Mouse (Mus musculus) lung, postnatal 14 days (tissue): ENCODE measurements around the gene Gpr137.
"Not testable (repeated sequence)": the region's sequence is repeated elsewhere in the genome, so short reads cannot be mapped to it uniquely, and the experiment has no call there.

Experiments
- DNase-seq: peaks from one replicate; pipeline ENCODE4 v3.0.0; 2021

Gene Gpr137

DNA sequence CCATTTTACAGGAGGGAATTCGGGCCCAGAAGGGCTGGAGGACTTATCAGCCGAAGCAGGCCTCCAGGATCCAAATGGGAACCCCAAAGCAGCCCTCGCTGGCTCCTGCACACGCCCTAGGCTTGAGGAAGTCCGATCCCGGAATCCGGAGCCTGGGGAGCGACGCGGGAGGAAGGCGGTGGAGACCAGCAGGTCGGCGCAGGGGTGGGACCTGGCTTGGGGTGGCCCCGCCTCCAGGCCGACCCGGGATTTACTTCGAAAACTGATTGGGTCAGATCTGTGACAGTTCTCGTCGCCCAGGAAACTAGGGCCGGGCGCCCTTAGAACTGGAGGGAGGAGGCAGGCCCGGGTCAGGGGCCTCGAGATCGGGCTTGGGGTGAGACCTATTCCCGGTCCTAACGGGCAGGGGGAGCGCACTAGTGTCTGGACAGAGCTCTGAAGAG, at the start of gene Gpr137:
Gene Gpr137 (minus strand): TSS at position 232 of the 443 bp plus-strand sequence.
- peak; percentile 95 for DNase-seq

DNA sequence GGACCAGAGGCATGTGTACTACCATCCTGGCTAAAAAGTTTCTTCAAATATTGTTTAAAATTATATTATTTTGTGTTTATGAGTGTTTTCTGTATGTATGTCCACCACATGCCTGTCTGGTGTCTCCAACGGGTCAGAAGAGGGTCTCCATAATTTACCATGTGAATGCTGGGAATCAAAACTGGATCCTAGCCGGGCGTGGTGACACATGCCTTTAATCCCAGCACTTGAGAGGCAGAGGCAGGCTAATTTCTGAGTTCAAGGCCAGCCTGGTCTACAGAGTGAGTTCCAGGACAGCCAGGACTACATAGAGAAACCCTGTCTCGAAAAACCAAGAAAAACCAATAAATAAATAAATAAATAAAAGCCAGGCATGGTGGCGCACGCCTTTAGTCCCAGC, 48.9 kb upstream of the Gpr137 start:
- not testable (repeated sequence) for DNase-seq

DNA sequence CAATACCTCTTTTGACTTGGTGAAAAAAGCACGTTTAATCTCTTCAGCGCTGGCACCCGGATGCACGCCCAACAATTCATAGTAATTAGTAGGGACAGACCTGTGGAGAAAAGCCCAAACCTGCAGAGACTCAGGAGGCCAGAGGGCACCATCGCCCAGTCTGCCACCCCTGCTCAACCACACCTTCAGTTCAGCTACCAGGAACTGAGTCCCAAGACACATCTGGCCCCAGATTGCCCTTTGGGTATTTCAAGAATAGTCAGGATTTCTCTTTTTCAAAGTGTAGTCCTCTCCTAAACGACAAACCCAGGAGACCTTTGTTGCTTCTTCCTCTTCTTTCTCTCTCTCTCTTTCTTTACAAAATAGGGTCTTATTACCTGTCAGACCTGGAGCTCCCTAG, 48.4 kb upstream of the Gpr137 start:
- no peak for DNase-seq

DNA sequence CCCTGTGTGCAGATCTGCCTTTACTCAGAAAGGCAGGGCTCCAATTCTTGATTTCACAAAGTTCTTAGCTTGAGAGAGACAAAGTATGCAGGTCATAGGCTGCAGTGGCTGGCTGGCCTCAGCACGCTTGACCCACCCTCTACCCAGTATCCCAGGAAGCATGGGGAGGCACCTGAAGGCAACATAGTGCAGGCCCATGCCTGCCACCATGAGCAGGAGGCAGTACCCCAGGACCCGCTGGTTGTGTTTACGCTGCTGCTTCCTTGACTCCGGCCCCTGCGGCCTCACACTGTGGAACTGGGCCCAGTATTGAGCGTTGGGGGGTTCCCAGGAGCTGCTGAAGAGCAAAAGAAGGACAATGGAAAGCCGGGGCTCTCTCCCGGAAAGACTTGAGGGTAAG, 47.0 kb upstream of the Gpr137 start:
- DNase-seq = no peak

DNA sequence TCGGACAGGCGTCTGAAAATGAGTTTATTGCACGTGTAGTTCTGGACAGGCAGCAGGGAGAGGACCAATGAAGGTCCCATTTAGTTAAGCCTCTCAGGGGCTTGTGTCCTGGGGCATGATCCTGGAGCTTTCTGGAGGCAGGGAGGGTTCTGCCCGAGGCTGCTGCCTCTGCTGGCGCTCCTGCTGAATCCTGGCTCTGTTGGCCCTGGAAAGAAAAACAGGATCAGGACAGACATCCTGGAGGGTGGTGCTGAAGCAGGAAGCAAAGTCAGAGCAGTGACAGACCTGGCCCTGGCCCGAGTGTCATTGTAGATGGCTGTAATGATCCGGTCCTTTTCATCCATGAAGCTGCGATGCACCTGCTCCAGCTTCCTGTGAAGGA, 45.6 kb upstream of the Gpr137 start:
- no peak for DNase-seq

DNA sequence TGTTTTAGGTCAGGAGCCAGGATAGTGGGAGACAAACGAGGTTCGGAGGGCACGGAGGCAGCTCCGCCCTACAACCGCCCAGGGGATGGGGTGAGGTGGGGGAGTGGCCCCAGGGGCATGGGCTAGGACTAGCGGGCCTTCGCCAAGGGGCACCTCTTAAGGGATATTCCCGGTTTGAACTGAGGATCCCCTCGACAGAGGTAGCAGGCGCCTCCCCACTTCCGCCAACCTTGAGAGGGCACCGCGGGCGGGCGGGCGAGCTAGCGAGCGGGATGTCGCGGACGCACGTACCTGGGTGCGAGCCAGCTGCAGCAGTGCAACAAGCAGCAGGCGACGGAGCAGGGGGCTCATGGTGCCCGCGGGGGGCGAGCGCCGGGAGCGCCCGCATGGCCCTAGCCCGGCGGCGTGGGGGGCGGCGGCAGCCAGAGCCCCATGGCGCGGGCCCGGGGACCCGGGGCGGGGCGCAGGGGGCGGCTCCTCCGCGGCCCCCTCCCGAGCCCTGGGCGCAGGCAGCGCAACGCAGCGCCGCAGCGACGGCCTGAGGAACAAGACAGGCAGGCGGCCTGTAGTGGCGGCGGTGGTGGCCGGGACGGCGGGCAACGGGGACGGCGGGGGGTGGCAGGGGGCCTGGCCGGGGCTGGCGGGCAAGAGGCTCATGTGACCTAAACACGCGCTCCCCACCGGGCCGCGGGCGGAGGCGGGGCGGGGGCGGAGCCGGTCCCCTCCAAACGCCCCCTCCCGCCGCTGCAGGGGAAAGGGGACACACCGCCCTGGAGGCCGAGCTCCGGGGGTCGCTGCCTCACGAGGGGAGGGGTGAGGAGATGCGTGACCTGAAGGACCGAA, 45.0 kb upstream of the Gpr137 start, which contains the start of gene Vegfb:
Gene Vegfb (minus strand): TSS at position 591 of the 843 bp plus-strand sequence.
- DNase-seq = peak; percentile 68

DNA sequence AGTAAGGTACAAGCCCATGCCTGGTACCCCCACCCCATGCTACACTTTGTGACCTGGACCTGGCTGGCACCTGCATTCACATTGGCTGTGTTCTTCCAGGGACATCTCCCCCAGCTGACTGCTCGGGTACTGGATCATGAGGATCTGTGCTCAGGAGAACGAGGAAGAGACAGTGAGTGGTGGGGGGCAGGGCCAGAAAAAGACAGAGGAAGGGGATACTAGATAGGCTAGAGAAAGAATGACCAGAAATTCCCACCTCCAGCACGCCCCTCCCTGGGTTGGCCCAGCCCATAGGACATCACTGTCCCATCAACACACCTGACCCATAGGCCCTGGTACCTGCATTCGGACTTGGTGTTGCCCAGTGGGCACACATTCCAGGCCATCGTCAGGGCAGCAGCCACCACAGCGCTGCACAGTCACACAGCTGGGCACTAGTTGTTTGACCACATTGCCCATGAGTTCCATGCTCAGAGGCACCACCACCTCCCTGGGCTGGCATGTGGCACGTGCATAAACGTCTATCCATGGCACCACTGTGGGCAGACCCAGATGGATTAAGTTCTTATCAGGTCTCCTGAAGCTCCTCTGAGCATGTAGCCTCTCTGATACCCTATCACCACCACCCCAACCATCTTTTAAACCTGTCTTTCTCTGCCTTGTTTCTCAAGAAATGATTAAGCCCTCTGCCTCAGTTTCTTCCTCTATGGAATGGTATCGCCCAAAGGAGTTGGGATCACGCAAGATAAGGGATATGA, 43.9 kb upstream of the Gpr137 start:
- no peak for DNase-seq

DNA sequence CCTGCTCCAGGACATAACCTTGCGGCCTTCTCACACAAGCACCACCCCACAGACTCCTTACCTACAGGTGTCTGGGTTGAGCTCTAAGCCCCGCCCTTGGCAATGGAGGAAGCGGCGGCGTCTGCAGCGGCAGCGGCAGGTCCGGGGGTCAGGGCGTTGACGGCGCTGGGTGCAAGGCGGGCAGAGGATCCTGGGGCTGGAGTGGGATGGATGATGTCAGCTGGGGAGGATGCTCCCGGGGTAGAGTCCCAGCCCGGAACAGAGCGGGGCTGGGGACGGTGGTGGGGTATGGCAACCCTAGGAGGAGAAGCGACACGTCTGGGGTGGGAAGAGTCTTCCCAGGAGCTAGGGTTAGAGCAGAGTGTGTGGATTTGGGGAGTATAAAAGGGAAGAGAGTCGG, 43.0 kb upstream of the Gpr137 start:
- no peak for DNase-seq

DNA sequence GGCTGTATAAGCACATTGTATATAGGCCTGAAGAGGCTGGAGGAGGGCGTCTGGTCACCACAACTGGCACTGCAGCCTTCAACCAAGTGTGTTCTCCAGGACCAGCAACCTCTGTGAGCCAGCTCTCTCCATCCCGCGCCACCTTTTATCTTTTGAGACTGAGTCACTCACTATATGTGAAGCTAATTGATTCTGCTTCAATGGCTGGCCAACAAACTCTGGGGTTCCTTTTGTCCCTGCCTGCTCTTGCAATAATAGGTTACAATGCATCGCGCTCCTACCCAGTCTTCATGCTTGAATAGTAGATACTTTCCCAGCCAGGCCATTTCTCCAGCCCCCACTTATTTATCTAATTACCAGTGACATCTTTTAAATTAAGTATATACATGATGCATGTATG, 41.3 kb upstream of the Gpr137 start:
- DNase-seq = no peak

DNA sequence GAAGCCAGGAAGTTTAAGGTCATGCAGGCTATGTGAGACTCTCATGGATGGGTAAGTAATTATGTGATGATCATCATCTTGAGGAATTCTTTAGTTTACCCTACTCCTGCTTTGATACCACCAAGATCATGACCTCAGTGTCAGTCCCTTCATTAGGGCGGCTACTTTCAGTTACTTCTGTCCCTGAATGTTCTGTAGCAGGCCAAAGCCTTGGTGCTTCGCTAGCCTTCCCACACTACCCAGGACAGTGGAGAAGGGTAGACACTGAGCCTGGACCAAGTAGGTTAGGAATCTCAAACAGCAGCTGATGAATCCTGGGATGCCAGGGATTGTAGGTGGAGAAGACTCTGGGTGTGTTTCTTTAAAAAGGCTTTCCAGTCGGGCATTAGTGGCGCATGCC, 39.2 kb upstream of the Gpr137 start:
- DNase-seq = no peak

DNA sequence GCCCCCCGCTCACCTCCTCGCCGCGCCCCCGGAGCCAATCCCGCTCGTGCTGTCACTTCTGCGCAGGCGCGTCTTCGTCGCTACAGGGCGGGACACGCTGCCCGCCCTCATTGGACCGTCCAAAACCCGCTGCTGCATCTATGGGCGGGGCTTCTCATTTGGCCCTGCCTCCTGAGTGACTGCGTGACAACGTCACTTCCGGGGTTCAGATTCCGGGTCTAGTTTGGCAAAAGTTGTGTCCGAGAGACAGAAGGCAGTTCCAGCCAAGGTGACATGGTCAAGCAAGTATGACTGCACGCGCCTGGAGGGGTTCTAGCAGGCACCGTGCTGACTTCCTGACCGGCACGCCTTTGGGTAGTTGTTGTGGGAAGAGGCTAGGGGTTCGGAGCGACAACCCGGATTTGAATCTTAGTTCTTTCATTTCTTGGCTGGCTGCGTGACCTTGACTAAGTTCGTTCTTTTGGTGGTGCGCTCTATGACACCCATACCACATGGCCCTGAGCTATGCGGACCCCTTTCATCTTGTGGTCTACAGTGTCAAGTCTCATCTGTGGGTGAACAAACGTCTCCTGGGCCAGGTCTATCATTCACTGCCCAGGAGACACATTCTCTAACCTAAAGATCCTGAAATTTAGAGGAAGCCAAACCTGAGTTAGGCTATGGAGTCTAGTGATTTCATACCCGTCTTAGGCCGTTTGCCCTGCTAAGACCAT, 38.3 kb upstream of the Gpr137 start, which contains the start of gene Fkbp2:
Gene Fkbp2 (minus strand): TSS at position 121 of the 713 bp plus-strand sequence.
- DNase-seq = peak; percentile 99

DNA sequence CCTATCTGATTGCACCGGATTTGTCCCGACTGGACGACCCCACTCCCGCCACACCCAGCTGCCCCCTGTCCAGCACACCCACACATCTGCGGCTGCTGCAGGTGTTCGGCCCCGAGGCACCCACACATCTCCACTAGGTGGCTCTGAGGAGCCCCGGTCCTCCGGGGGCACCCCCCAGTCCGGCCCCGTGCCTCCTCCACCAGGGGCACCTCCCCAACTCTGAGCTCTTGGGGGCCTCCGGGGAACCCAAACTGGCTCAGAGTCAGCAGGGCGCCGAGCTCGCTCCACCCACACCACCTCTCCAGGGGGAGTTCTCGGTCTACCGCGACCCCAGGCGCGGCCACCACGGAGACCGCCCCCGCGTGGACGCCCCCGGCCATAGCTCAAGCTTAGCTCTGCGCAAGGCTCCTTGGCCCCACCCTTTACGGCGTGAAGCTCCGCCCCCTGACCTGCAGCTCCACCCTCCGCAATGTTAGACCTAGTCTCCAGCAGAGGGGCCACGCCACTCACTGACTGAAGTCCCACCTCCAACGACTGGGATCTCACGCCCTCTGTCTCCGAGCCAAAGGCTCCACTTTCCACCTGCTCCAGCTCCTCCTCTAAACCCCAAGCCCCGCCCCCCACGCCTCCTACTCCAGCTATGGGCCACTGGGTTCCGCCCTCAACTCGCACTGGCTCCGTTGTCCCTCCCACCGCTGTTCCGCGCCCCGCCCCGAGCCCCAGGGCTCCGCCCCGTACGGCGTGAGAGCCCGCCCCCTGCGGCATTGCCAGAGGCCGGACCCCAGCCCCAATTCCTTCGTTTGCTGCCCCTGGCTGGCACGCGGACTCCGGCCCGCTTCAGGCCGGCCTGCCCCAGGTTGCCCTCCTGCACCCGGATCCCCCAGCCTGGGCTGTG, 37.5 kb upstream of the Gpr137 start:
- DNase-seq = peak; percentile 100

DNA sequence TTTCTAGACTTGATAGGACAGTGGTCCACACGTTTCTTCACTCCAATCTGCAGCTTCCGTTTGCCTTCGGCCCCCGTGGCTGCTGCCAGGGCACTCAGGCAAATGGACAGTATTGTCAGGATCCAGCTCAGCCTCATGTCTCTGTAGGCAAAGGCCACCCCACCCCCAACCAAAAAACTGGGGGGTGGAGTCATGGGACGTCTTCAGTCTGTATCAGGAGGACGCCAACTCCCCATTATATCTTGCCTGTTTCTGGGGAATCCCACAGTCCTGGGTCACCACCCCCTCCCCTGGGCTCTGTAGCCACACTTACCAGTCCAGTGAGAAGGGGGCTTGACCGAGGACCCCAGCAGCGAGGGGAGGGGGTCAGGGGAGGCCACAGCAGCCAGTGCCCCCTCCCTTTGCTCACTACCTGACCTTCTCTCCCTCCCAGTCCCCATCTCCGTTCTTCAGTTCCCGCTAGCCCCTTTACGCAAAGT, 36.8 kb upstream of the Gpr137 start:
- no peak for DNase-seq

DNA sequence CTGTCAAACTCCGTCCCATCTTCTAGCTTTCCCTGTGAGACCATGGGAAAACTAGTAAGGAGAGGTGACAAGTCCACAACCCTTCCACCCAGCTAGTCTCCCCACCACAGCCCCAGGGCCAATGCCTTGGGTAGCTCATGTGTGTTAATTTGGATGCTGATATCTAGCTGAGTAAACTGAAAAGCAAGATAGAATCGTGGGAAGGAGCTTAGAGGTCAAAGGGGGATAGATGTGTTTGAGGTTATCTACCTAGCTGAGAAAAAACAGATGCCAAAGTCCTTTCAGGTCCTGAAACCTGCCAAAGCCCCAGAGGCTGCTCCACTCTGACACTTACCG, 36.3 kb upstream of the Gpr137 start:
- DNase-seq = no peak

DNA sequence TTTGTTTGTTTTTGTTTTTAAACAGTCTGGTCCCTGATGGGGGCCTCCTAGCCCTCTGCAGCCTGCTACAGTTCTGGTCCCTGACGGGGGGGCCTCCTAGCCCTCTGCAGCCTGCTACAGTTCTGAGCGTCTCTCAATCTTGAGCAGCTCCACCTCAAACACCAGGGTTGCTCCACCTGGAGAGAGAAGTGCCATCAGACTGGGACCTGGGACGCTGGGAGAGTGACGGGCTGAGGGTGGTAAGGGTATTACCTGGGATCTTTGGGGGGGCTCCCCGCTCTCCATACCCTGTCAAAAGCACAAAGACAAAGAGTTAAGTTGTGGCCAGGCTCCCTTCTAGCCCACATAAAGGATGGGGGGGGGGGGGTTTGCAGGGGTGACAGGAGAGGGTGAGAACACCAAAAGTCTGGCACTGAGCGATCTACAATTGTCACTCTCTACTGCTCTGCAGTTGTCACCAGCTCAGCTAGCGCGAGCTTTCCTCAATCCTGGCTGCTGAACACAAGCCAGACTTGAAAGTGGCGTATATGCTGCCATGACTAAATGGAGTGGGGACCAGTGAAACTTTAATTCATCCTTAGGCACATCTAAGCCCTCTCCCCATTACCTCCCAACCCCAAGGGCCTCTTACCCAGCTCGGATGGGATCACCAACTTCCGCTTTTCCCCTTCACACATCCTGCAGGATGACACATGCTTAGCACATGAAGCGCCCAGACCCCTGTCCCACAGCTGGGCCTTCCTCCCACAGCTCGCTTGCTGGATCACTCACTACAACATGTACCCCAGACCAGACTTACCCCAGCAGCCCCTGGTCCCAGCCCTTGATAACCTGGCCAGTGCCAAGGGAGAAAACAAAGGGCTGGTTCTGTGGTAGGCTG, 35.7 kb upstream of the Gpr137 start:
- DNase-seq = no peak

DNA sequence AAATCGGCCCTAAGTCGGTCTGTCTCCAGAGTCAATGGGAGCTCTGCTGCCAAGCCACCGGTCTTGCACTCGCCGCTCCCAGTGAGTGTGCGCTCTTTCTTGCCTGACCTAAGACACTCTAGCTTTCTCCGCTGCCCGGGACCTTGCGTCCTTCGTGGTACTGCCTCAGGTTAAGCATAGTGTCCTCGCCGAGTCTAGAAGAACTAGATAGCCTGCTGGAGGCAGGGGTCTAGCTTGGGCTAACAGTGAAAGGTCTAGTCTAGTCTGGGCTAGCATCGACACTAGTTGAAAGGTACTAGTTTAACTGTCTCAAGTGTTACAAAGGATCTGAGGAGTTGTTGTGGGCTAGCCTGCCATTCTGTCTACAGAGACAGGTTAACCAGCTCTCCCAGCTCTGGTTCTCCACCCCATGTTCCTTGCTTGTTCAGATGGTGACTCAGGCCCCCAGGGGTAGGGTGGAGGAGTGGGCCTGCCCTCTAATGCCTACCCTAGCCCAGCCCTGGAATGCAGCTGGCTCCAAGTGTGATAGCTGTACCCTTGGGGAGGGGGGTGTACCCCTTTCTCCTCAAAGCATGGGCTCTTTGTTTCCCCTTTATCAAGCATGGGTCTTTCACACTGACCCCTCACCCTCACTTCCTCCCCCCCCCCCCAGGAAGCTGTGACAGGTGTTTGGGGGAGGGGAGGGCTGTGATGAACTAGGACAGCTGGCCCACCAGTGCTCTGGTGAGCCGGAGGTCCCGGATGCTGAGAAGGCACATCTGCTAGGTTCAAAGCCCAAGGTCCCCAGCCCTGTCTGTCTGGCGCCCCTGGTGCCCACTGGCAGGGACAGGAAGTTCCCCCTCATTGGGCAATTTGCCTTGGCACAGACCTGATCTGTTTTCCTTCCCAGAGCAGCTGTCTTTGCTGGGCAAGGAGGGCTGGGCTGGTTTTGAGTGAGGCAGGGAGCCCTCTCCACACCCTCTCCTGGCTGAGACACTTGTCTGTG, 33.5 kb upstream of the Gpr137 start, which contains the start of gene Plcb3:
Gene Plcb3 (minus strand): TSS at position 934 of the 985 bp plus-strand sequence.
- peak; percentile 66 for DNase-seq

DNA sequence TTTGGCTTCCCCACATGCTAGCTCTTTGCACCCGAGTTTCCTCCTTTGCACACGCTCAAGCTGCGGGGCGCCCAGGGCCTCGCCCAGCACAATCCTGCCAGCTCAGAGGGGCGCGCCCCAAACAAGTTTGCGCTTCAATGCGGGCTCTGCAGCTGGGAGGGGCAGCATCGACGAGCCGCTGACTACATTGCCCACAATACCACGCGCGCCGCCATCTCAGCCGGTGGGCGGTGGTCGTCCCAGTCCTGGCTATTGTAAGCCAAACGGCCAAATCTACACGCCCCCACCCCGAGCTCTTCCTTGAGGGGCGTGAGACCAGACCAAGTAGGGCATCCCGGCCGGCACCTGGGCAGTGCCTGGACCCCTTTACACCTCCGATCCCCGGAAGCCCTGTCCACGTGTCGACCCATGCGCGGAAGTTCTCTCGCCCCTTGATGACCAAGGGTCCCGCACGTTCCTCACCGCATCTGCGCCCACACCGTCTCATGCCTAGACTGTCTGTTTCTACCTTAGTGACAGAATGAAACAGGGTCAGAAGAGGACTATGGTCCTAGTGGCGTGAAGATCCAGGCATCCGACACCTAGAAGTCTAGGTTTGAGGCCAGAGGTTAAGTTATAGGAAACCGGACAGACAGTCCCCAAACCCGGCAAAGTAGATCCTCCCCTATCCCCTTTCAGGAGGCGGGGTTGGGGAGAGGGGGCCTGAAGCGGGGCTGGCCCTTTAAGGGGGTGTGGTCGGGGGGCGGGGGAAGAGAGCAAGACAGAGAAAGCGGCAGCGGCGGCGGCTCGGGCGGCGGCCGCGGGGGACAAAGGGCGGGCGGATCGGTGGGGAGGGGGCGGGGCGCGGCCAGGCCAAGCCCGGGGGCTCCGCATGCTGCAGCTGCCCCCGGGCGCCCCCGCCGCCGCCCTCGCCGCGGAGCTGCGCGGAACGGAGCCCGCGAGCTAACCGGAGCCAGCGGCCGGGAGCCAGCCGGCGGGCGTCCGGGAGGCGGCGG, 32.2 kb upstream of the Gpr137 start, which contains the start of gene Ppp1r14b:
Gene Ppp1r14b (plus strand): TSS at position 758 of the 995 bp plus-strand sequence.
- DNase-seq = peak; percentile 80

DNA sequence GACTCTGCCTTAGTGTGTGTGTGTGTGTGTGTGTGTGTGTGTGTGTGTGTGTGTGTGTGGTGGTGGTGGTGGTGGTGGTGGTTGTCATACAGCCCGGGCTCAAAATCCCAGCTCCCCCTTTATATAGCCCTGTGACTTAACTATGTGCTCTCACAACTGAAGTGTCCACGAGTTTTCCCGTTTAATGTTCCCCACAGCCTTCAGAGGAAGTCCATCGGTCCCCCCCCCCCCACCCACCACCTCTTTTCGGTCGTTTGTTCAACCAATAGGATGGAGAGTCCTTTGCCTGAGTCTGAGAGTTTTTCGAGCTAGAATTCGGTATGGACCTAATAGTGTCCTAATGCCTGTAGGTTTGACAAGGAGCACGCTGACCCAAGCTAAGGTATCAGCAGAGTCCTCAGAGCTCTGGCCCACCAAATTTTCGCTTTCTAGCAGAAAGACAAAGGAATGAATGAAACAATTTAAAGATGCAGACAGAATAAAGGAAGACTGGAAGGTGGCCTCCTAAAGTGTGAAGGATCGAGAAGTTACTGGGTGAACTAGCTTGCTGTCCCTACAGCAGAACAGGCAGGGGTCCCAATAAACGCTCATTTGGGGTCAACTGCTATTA, 31.4 kb upstream of the Gpr137 start:
- no peak for DNase-seq
